Mouse (Mus musculus) kidney, embryonic 16.5 days (tissue): ENCODE measurements at regions not wholly inside any gene's neighbourhood (a gene's known extent, or its start where the extent isn't known, plus 50 kb on each side); places are given as distances from the start of the nearest gene placed in this dataset.

ENCODE experiments used
- ATAC-seq: fragments of 200-750 bp; cut with Nextera tagmentation; 2 replicates; pipeline ENCODE4 v1.8.0; 2017; ENCODE audit warnings: moderate TSS enrichment; ENCODE audit not compliant: low FRiP score, low TSS enrichment
- H3K27ac ChIP-seq: fragments of 300-500 bp; sonication (generic); 2 replicates; pipeline ENCODE4 v1.5.1; 2014; ENCODE audit warnings: low read length
- H3K27me3 ChIP-seq: fragments of 300-500 bp; sonication (generic); 2 replicates; pipeline ENCODE4 v1.6.1; 2014; ENCODE audit warnings: low read length, control low read depth, mixed read lengths; ENCODE audit not compliant: insufficient read depth
- H3K36me3 ChIP-seq: fragments of 300-500 bp; sonication (generic); 2 replicates; pipeline ENCODE4 v1.6.1; 2014; ENCODE audit warnings: low read length, control low read depth, mixed read lengths; ENCODE audit not compliant: insufficient read depth
- H3K4me1 ChIP-seq: fragments of 300-500 bp; sonication (generic); 2 replicates; pipeline ENCODE4 v1.6.1; 2014; ENCODE audit warnings: low read length, control low read depth, mixed read lengths; ENCODE audit not compliant: insufficient read depth
- H3K4me2 ChIP-seq: fragments of 300-500 bp; sonication (generic); replicated peaks from 2 replicates; pipeline ENCODE4 v1.6.1; 2014; ENCODE audit warnings: low read depth, low read length
- H3K4me3 ChIP-seq: fragments of 300-500 bp; sonication (generic); 2 replicates; pipeline ENCODE4 v1.5.1; 2014; ENCODE audit warnings: mild to moderate bottlenecking, low read length
- H3K9ac ChIP-seq: fragments of 300-500 bp; sonication (generic); replicated peaks from 2 replicates; pipeline ENCODE4 v1.6.1; 2014; ENCODE audit warnings: low read length
- H3K9me3 ChIP-seq: fragments of 300-500 bp; sonication (generic); 2 replicates; pipeline ENCODE4 v1.6.1; 2016; ENCODE audit warnings: low read length, control low read depth
- WGBS: fragments of 180-500 bp; shearing (Covaris S2); extraction: QIAGEN DNeasy Blood & Tissue Kit; methylation state at CpG from one replicate; pipeline ENCODE4 v1.1.7; 2014; 5-methylcytosine and 5-hydroxymethylcytosine counted together

DNA sequence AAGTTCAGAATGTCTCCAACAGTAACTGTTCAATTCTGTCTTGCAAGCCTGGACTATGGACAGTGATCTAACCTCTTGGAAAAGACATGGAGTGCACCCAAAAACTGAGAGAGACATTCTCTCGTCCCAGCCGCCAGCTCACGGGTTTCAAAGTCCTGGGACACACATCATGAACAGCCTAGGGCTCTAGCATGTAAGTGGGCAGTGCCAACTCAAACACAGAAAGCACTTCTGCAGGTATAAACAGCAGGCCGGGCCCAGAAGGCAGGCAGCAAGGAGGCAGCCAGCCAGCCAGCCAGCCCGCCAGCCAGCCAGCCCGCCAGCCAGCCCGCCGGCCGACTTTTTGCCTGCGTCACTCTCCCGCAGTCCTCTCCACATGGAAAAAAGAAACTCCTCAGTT, 60.3 kb upstream of the Ccn2 start:
- Histone ChIP-seq H3K4me2 (no peak overlapping the region), H3K27ac (no peak overlapping the region), H3K36me3 (no peaks in the 10 kb centered on the region), H3K9ac (no peak overlapping the region), H3K4me3 (no peak overlapping the region), H3K27me3 (no peaks in the 10 kb centered on the region), H3K4me1 (no peaks in the 10 kb centered on the region), H3K9me3 (no peaks in the 10 kb centered on the region)
- ATAC-seq = no peak
- WGBS = 94% methylated on average over 11 of the region's 11 CpGs

DNA sequence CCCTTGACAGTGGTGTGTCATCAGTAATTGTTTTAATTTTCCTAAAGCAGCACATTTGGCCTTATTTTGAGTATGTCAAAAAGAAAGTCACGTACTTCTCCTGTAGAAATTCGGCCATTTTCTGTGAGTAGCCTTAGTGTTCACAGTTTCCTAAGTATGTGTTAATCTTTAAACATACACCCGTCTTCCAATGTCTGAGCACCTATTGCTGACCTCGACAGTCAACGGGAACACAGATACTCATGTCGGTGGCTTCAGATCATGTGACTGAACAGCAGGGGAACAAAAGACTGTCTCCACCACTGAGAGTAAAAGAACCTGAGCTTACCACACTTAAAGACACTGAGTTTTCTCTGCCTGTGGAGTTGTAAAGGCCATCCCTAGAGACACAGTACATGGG, 59.8 kb upstream of the Ccn2 start:
- Histone ChIP-seq H3K9ac (no peak overlapping the region), H3K27me3 (no peaks in the 10 kb centered on the region), H3K4me2 (no peak overlapping the region), H3K9me3 (no peaks in the 10 kb centered on the region), H3K27ac (no peak overlapping the region), H3K4me3 (no peak overlapping the region), H3K4me1 (no peaks in the 10 kb centered on the region), H3K36me3 (no peaks in the 10 kb centered on the region)
- ATAC-seq = no peak
- WGBS = 89% methylated on average over 6 of the region's 6 CpGs

GRCm38 (mm10) chr10:24541990-24542389, 53.3 kb upstream of the Ccn2 start:
- no peak overlapping the region for H3K4me3 ChIP-seq
- no peaks in the 10 kb centered on the region for H3K36me3 ChIP-seq
- no peaks in the 10 kb centered on the region for H3K9me3 ChIP-seq
- ATAC-seq = no peak
- no peaks in the 10 kb centered on the region for H3K4me1 ChIP-seq
- 74% methylated on average over 4 of the region's 4 CpGs for WGBS
- H3K27ac ChIP-seq = no peak overlapping the region
- H3K27me3 ChIP-seq = no peaks in the 10 kb centered on the region
- no peak overlapping the region for H3K4me2 ChIP-seq
- no peak overlapping the region for H3K9ac ChIP-seq
